Mouse (Mus musculus) lung, postnatal 0 days (tissue): ENCODE data around the gene Ppp1r1b. TPM values are rescaled to one million over a fixed set of nuclear protein-coding genes. Genes with fewer than 3 reads are reported as not detected.

Experiments
- ATAC-seq: fragments of 200-750 bp; cut with Nextera tagmentation; 2 replicates; pipeline ENCODE4 v1.8.0; 2017; ENCODE audit warnings: moderate library complexity
- DNase-seq: peaks from one replicate; pipeline ENCODE4 v3.0.0-alpha.2; 2016; ENCODE audit warnings: low spot score
- H3K27ac ChIP-seq: fragments of 300-500 bp; sonication (generic); 2 replicates; pipeline ENCODE4 v1.5.1; 2014; ENCODE audit warnings: antibody characterized with exemption, mild to moderate bottlenecking, low read length, mixed read lengths
- H3K27me3 ChIP-seq: fragments of 300-500 bp; sonication (generic); replicated peaks from 2 replicates; pipeline ENCODE4 v1.6.1; 2014; ENCODE audit warnings: low read length, mixed read lengths; ENCODE audit not compliant: insufficient read depth
- H3K36me3 ChIP-seq: fragments of 300-500 bp; sonication (generic); 2 replicates; pipeline ENCODE4 v1.6.1; 2014; ENCODE audit warnings: low read length, mixed read lengths; ENCODE audit not compliant: insufficient read depth
- H3K4me1 ChIP-seq: fragments of 300-500 bp; sonication (generic); 2 replicates; pipeline ENCODE4 v1.6.1; 2014; ENCODE audit warnings: antibody characterized with exemption, low read depth, low read length, mixed read lengths; ENCODE audit not compliant: insufficient read depth
- H3K4me2 ChIP-seq: fragments of 300-500 bp; sonication (generic); replicated peaks from 2 replicates; pipeline ENCODE4 v1.6.1; 2014; ENCODE audit warnings: low read depth, mild to moderate bottlenecking, low read length, moderate library complexity, mixed read lengths
- H3K4me3 ChIP-seq: fragments of 300-500 bp; sonication (generic); 2 replicates; pipeline ENCODE4 v1.5.1; 2014; ENCODE audit warnings: low read depth, low read length
- H3K9ac ChIP-seq: fragments of 300-500 bp; sonication (generic); replicated peaks from 2 replicates; pipeline ENCODE4 v1.6.1; 2014; ENCODE audit warnings: low read depth, mild to moderate bottlenecking
- H3K9me3 ChIP-seq: fragments of 300-500 bp; sonication (generic); 2 replicates; pipeline ENCODE4 v1.6.1; 2016; ENCODE audit warnings: low read length, mixed read lengths
- CTCF ChIP-seq: IDR thresholded peaks from 2 replicates; pipeline ENCODE4 v1.5.1; 2016; ENCODE audit warnings: antibody characterized with exemption, mild to moderate bottlenecking
- EP300 ChIP-seq: IDR thresholded peaks from 2 replicates; pipeline ENCODE4 v1.6.1; 2016; ENCODE audit warnings: antibody characterized with exemption, mild to moderate bottlenecking, control low read depth
- WGBS: fragments of 180-500 bp; shearing (Covaris S2); extraction: QIAGEN DNeasy Blood & Tissue Kit; methylation state at CpG from one replicate; pipeline ENCODE4 v1.1.7; 2014; 5-methylcytosine and 5-hydroxymethylcytosine counted together
- polyA plus RNA-seq: library from polyadenylated mRNA; unstranded; fragments of >200 nt; fragmentation: Nextera tagmentation; extraction: Ambion mirVana; gene quantifications from 2 replicates; pipeline ENCODE4 v1.2.1, GENCODE M21; 2015

Gene Ppp1r1b
- polyA plus RNA-seq, 1 experiment from 2014 or later: 18.6 TPM

DNA sequence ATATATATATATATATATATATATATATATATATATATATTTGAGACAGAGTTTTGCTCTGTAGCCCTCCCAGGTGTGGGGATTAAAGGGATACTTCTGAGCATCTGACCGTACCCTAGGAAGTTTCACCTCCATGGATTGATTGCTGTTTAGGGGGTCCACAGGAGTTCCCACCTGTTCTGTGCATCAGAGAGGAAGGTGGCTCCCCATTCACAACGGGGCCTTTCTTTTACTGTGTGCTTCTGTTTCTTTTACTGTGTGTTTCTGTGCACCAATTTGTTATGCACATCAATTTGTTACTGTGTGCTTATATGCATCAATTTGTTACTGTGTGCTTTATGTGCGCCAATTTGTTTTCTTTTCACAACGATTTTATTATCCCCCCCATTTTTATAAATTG is 7.0 kb upstream of the Ppp1r1b start:
- H3K36me3 ChIP-seq: no peaks in the 10 kb centered on the region
- H3K4me3 ChIP-seq: no peak overlapping the region
- H3K9me3 ChIP-seq: no peaks in the 10 kb centered on the region
- ATAC-seq (no peak), DNase-seq (no peak)
- peaks cover 6% of the 10 kb centered on the region; the same call in 1 of the 2 replicates for H3K4me1 ChIP-seq
- H3K4me2 ChIP-seq: no peak overlapping the region
- WGBS: 61% methylated on average over 4 of the region's 4 CpGs
- H3K27me3 ChIP-seq: peaks cover 40% of the 10 kb centered on the region
- H3K27ac ChIP-seq: no peak overlapping the region
- no peak for TF ChIP-seq CTCF
- TF ChIP-seq EP300: no peak
- no peak overlapping the region for H3K9ac ChIP-seq

DNA sequence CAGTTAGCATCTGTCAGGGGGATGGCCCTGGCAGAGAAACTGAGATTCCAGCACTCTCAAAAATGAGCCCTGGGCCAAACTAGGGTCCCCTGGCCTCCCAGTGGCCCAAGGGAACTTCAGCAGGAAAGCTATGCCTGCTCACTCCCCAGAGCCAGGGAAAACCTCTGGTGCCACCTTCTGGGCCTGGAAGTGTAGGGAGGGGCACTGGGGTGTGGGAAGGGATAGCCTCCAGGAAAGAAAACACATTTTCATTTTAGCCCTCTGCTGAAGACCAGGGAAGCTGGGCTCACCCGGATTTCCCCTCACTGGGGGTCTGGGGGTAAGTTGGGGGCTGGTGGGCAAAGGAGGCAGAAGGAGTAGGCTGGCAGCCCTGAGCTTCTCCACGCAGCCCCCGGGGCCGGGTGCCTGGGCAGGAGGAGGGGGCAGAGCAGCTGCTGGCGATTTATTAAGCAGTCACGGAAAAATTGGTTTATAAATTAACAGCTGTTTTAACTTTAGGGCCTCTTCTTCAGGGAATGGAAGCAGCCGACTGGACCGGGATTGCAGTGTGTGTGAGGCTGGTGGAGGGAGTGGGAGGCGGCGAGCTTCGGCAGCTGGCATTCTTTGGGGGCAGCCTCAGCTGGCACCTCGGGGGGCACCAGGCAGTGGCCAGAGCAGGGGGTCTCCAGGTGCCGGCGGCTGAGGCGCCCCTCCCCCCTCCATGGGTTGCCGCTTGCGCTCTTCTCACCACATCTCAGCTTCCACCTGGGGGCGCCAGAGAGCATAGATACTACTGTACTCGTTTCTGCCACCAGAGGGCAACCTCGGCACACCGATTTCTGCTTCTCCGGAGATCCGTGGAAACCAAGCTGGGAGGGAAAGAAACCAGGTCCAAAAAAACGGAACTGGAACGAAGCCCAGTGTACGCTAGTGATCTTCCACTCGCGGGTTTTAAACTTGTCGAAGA is 5.9 kb upstream of the Ppp1r1b start:
- no peak overlapping the region for H3K27ac ChIP-seq
- peak overlapping the region; percentile 57 for H3K4me2 ChIP-seq
- no peaks in the 10 kb centered on the region for H3K9me3 ChIP-seq
- no peak for TF ChIP-seq EP300
- TF ChIP-seq CTCF: peak; percentile 100
- ATAC-seq (peak; percentile 59), DNase-seq (peak; percentile 87)
- H3K27me3 ChIP-seq: peaks cover 29% of the 10 kb centered on the region
- WGBS: 2% methylated on average over 29 of the region's 29 CpGs
- no peak overlapping the region for H3K9ac ChIP-seq
- peaks cover 6% of the 10 kb centered on the region; the same call in 1 of the 2 replicates for H3K4me1 ChIP-seq
- no peaks in the 10 kb centered on the region for H3K36me3 ChIP-seq
- peak overlapping the region; percentile 21 for H3K4me3 ChIP-seq

DNA sequence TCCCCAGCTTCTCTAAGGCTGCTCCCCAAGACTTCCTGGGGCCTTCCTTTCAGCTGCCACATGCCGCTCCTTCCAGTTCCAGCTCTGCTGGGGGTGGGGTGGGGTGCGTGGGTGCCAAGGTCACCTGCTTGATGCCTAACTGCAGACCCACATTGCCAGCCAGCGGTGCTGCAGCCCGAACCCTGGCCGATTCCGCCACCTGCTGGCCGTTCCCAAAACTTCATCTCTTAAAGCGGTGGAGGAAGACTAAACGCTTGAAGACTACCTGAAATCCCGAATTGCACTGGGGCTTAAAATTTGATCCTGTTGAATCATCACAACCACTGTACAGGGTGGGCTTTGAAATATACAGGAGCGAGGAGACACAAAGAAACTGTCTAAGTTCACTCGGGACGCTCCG is 3.0 kb upstream of the Ppp1r1b start:
- Histone ChIP-seq H3K9ac (no peak overlapping the region), H3K27me3 (peaks cover 18% of the 10 kb centered on the region)
- no peak for ATAC-seq

DNA sequence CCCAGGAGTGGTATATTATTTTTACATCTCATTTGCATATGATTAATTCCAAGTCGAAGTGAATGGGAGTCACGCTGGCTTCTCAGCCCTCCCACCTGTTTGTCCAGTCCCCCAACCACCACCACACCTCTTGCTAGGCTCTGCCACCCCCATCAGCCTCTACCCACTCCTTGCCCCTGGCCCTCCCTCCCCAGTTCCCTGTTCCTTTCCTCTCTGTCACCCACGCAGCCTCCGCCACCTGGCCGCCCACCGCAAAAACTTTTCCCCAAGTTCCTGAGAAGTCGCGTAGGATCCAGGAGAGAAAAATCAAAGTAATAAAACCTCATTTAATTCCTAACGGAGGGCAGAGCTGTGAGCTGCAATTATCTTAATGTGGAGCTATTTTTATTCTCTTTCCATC is 2.0 kb upstream of the Ppp1r1b start:
- Histone ChIP-seq H3K9me3 (no peaks in the 10 kb centered on the region), H3K4me2 (no peak overlapping the region)
- no peak for ATAC-seq

More for the DNA sequence above, 3.0 kb upstream of the Ppp1r1b start:
- peak; percentile 71 for DNase-seq
- peak overlapping the region; percentile 29; the same call in 1 of the 2 replicates for H3K4me2 ChIP-seq
- 2% methylated on average over 14 of the region's 14 CpGs for WGBS
- no peak for TF ChIP-seq EP300
- TF ChIP-seq CTCF: peak; percentile 87
- no peak overlapping the region for H3K4me3 ChIP-seq
- peaks cover 5% of the 10 kb centered on the region; the same call in 1 of the 2 replicates for H3K4me1 ChIP-seq
- no peaks in the 10 kb centered on the region for H3K9me3 ChIP-seq
- no peak overlapping the region for H3K27ac ChIP-seq
- no peaks in the 10 kb centered on the region for H3K36me3 ChIP-seq

DNA sequence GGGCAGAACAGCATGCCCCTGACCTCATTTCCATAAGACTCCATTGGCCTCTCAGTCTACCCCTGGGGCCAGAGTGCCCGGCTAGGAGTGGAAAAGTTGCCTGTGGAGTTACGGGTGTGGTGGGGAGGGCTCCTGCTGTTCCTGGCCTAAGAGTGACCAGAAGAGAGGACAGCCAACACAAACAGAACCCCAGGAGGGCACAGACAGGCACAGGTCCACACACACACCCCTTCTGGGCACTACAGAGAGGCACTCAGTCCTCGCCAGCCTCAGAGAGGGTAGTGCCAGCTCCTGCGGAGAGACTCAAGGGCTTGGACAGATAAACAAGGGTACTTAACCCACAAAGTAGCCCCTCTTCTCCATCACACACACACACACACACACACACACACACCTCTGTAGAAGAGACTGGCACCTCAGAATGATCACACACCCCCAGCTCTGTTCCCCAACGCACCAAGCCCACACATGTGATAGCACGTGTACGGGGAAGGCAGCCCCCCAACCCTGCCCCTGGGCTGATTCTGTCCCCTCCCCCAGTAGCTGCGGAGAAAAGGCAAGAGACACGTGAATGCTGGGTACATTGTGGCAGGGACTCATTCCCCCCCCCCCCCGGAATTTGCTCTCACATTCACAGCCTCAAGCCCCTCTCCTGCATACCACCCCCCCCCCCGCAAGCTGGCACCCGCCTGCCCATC is 670 bp upstream of the Ppp1r1b start:
- 2% methylated on average over 9 of the region's 12 CpGs for WGBS
- no peak overlapping the region for H3K27ac ChIP-seq
- ATAC-seq (peak; percentile 46), DNase-seq (no peak)
- H3K4me2 ChIP-seq: peak overlapping the region; percentile 86; the same call in 1 of the 2 replicates
- H3K27me3 ChIP-seq: peaks cover 12% of the 10 kb centered on the region
- H3K36me3 ChIP-seq: no peaks in the 10 kb centered on the region
- TF ChIP-seq EP300 (no peak), CTCF (no peak)
- no peak overlapping the region for H3K4me3 ChIP-seq
- H3K4me1 ChIP-seq: peaks cover 5% of the 10 kb centered on the region; the same call in 1 of the 2 replicates
- H3K9me3 ChIP-seq: no peaks in the 10 kb centered on the region
- H3K9ac ChIP-seq: no peak overlapping the region

More for the DNA sequence above, 2.0 kb upstream of the Ppp1r1b start:
- DNase-seq: no peak
- peaks cover 17% of the 10 kb centered on the region for H3K27me3 ChIP-seq
- H3K4me3 ChIP-seq: no peak overlapping the region
- no peak for TF ChIP-seq CTCF
- TF ChIP-seq EP300: no peak
- no peak overlapping the region for H3K9ac ChIP-seq
- no peaks in the 10 kb centered on the region for H3K36me3 ChIP-seq
- H3K4me1 ChIP-seq: peaks cover 5% of the 10 kb centered on the region; the same call in 1 of the 2 replicates
- H3K27ac ChIP-seq: no peak overlapping the region
- 15% methylated on average over 9 of the region's 9 CpGs for WGBS

DNA sequence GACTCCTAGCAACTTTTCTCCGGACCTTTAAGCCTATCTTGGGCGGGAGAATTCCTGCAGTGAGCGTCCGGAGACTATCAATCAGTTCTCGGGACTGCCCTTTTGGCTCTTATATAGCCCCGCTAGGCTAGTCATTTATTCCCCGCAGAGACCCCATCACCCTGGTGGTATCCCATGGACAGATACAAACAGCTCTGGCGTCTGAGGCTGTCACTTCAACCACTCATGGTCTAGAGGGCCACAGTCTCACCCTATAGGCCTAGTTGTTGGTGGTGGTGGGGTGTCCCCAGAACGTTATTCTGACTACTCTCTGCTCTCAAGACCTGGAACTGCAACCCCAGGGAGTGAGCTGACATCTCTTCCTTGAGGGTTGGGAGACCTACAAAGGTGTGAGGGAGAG is 1.1 kb downstream of the Ppp1r1b start:
- H3K4me1 ChIP-seq: peaks cover 5% of the 10 kb centered on the region; the same call in 1 of the 2 replicates
- 5% methylated on average over 9 of the region's 9 CpGs for WGBS
- ATAC-seq: no peak
- H3K4me2 ChIP-seq: peak overlapping the region; percentile 86; the same call in 1 of the 2 replicates
- no peak for DNase-seq
- H3K27me3 ChIP-seq: peaks cover 12% of the 10 kb centered on the region
- H3K27ac ChIP-seq: no peak overlapping the region
- no peaks in the 10 kb centered on the region for H3K9me3 ChIP-seq
- peak overlapping the region; percentile 50; the same call in 1 of the 2 replicates for H3K4me3 ChIP-seq
- no peak overlapping the region for H3K9ac ChIP-seq
- TF ChIP-seq CTCF (no peak), EP300 (no peak)
- H3K36me3 ChIP-seq: no peaks in the 10 kb centered on the region
